Mouse (Mus musculus) thymus, adult 2 months (tissue): ENCODE measurements around the gene Phip.

Source experiments
- CTCF ChIP-seq: fragments of 200-500 bp; IDR thresholded peaks from 2 replicates; pipeline ENCODE4 v1.5.1; 2012; ENCODE audit warnings: mild to moderate bottlenecking, control low read depth, low read length, moderate library complexity, borderline replicate concordance; ENCODE audit not compliant: control insufficient read depth, poor library complexity, insufficient read depth; ENCODE audit errors: extremely low read depth
- POLR2A ChIP-seq: fragments of 200-500 bp; IDR thresholded peaks from 2 replicates; pipeline ENCODE4 v1.6.1; 2012; ENCODE audit warnings: mild to moderate bottlenecking, low read length, control low read depth, moderate library complexity; ENCODE audit not compliant: control insufficient read depth, poor library complexity, insufficient read depth; ENCODE audit errors: extremely low read depth

DNA sequence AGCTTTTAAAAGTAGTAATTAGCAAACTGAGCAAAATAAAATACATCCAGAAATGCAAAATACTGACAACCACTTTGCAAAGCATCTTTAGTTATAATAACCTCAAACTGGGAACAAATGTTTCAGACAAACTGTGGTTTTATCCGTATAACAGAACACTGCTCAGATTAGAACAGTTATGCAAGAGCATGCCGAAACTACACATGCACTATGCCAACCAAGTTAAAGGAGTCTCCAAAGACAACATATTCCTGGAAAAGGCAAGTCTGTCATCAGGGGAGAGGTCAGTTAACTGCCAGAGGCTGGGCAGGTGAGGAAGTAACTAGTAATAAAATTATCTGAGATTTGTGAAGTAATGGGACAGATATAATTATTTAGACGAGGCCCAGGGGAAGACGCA, 132.6 kb downstream of the Phip start:
- TF ChIP-seq CTCF (no peak), POLR2A (no peak)
